Mouse (Mus musculus): Measurements from ENCODE around the gene Isy1.

Isy1 gene

GRCm38 (mm10) chr6:87849780-87850154 lies 11.2 kb upstream of the Isy1 start:
- DNase-seq = no peak

GRCm38 (mm10) chr6:87846813-87847212 lies 8.2 kb upstream of the Isy1 start:
- no peak for DNase-seq

GRCm38 (mm10) chr6:87845031-87845695 lies 6.6 kb upstream of the Isy1 start:
- DNase-seq = peak; percentile 65 to 70

GRCm38 (mm10) chr6:87842254-87842653 lies 3.7 kb upstream of the Isy1 start:
- DNase-seq = peak in 1 of 2 experiments; percentile 23

GRCm38 (mm10) chr6:87841635-87842034 lies 3.0 kb upstream of the Isy1 start:
- no peak for DNase-seq

- DNase-seq = no peak
These were observed 1.3 kb upstream of the Isy1 start for GRCm38 (mm10) chr6:87839797-87840341.

- no peak for DNase-seq
These were observed 2.9 kb downstream of the Isy1 start, which contains the start of gene Gm45140 for GRCm38 (mm10) chr6:87835695-87836094. Gm45140 (minus strand) TSS chr6:87835795.

- no peak for DNase-seq
These were observed 18.2 kb downstream of the Isy1 start for GRCm38 (mm10) chr6:87820366-87820765.

GRCm38 (mm10) chr6:87814486-87814885 lies 24.1 kb downstream of the Isy1 start:
- no peak for DNase-seq

- no peak for DNase-seq
These were observed 25.9 kb downstream of the Isy1 start for GRCm38 (mm10) chr6:87812656-87813055.

- peak; percentile 91 to 94 for DNase-seq
These were observed 26.8 kb downstream of the Isy1 start, which contains the start of gene Rab43 for GRCm38 (mm10) chr6:87811675-87812338. Rab43 (minus strand) TSS chr6:87812164.

GRCm38 (mm10) chr6:87810713-87811669 lies 27.6 kb downstream of the Isy1 start:
- DNase-seq = peak in 1 of 2 experiments; percentile 60

GRCm38 (mm10) chr6:87810311-87810710 lies 28.3 kb downstream of the Isy1 start:
- DNase-seq = no peak

GRCm38 (mm10) chr6:87809651-87810161 lies 28.9 kb downstream of the Isy1 start:
- peak; percentile 26 to 49 for DNase-seq

GRCm38 (mm10) chr6:87809144-87809543 lies 29.5 kb downstream of the Isy1 start:
- no peak for DNase-seq

- no peak for DNase-seq
These were observed 30.1 kb downstream of the Isy1 start for GRCm38 (mm10) chr6:87808521-87808920.

GRCm38 (mm10) chr6:87807735-87808440 lies 30.7 kb downstream of the Isy1 start:
- no peak for DNase-seq

- peak in 1 of 2 experiments; percentile 28 for DNase-seq
These were observed 31.7 kb downstream of the Isy1 start for GRCm38 (mm10) chr6:87806857-87807256.

- DNase-seq = no peak
These were observed 32.6 kb downstream of the Isy1 start for GRCm38 (mm10) chr6:87806028-87806427.

- DNase-seq = no peak
These were observed 33.1 kb downstream of the Isy1 start for GRCm38 (mm10) chr6:87805448-87805847.

- no peak for DNase-seq
These were observed 33.7 kb downstream of the Isy1 start for GRCm38 (mm10) chr6:87804886-87805285.

- DNase-seq = no peak
These were observed 34.6 kb downstream of the Isy1 start for GRCm38 (mm10) chr6:87804036-87804435.
